Mouse (Mus musculus) midbrain, embryonic 11.5 days (tissue): ENCODE data around the gene B4gat1. TPM values are rescaled to one million over a fixed set of nuclear protein-coding genes. Genes with fewer than 3 reads are reported as not detected.
A peak's percentile ranks its signal among the peaks of the same experiment; 100 is the strongest.

ENCODE experiments used
- ATAC-seq: fragments of 200-750 bp; cut with Nextera tagmentation; 2 replicates; pipeline ENCODE4 v1.8.0; 2017; ENCODE audit warnings: moderate TSS enrichment, moderate library complexity; ENCODE audit not compliant: low FRiP score
- DNase-seq: peaks from one replicate; pipeline ENCODE4 v3.0.0; 2015; ENCODE audit warnings: low spot score; ENCODE audit errors: missing footprints
- H3K27ac ChIP-seq: fragments of 300-500 bp; sonication (generic); 2 replicates; pipeline ENCODE4 v1.5.1; 2014; ENCODE audit warnings: low read depth, low read length
- H3K27me3 ChIP-seq: fragments of 300-500 bp; sonication (generic); 2 replicates; pipeline ENCODE4 v1.6.1; 2014; ENCODE audit warnings: mild to moderate bottlenecking, low read length, moderate library complexity, mixed read lengths; ENCODE audit not compliant: control insufficient read depth, insufficient read depth
- H3K36me3 ChIP-seq: fragments of 300-500 bp; sonication (generic); 2 replicates; pipeline ENCODE4 v1.6.1; 2014; ENCODE audit warnings: mild to moderate bottlenecking, low read length, moderate library complexity, mixed read lengths; ENCODE audit not compliant: control insufficient read depth, insufficient read depth
- H3K4me1 ChIP-seq: fragments of 300-500 bp; sonication (generic); 2 replicates; pipeline ENCODE4 v1.6.1; 2014; ENCODE audit warnings: low read length; ENCODE audit not compliant: control insufficient read depth, insufficient read depth
- H3K4me2 ChIP-seq: fragments of 300-500 bp; sonication (generic); 2 replicates; pipeline ENCODE4 v1.6.1; 2014; ENCODE audit warnings: mild to moderate bottlenecking, moderate library complexity
- H3K4me3 ChIP-seq: fragments of 300-500 bp; sonication (generic); 2 replicates; pipeline ENCODE4 v1.5.1; 2014; ENCODE audit warnings: low read depth, low read length
- H3K9ac ChIP-seq: fragments of 300-500 bp; sonication (generic); 2 replicates; pipeline ENCODE4 v1.6.1; 2014; ENCODE audit warnings: low read length
- H3K9me3 ChIP-seq: fragments of 300-500 bp; sonication (generic); 2 replicates; pipeline ENCODE4 v1.6.1; 2016; ENCODE audit warnings: low read length; ENCODE audit not compliant: control insufficient read depth
- WGBS: fragments of 180-500 bp; shearing (Covaris S2); extraction: QIAGEN DNeasy Blood & Tissue Kit; methylation state at CpG from one replicate; pipeline ENCODE4 v1.1.7; 2014; 5-methylcytosine and 5-hydroxymethylcytosine counted together
- polyA plus RNA-seq: library from polyadenylated mRNA; unstranded; fragments of >200 nt; fragmentation: Nextera tagmentation; extraction: Ambion mirVana; gene quantifications from 2 replicates; pipeline ENCODE4 v1.2.1, GENCODE M21; 2014

B4gat1 gene
- polyA plus RNA-seq, 1 experiment from 2014 or later: 41.7 TPM

- DNase-seq (no peak), ATAC-seq (no peak)
- 84% methylated on average over 6 of the region's 6 CpGs for WGBS
- no peak overlapping the region for H3K4me2 ChIP-seq
- H3K4me3 ChIP-seq: no peak overlapping the region
- no peaks in the 10 kb centered on the region for H3K9me3 ChIP-seq
- no peaks in the 10 kb centered on the region for H3K36me3 ChIP-seq
- H3K4me1 ChIP-seq: peaks cover 8% of the 10 kb centered on the region
- H3K27ac ChIP-seq: no peak overlapping the region
- H3K27me3 ChIP-seq: peaks cover 5% of the 10 kb centered on the region; the same call in 1 of the 2 replicates
- H3K9ac ChIP-seq: no peak overlapping the region
These were observed 23.8 kb downstream of the B4gat1 start for GRCm38 (mm10) chr19:5062446-5062845.

- no peak overlapping the region for H3K4me3 ChIP-seq
- no peak overlapping the region for H3K27ac ChIP-seq
- H3K9me3 ChIP-seq: no peaks in the 10 kb centered on the region
- peaks cover 10% of the 10 kb centered on the region for H3K4me1 ChIP-seq
- ATAC-seq (no peak), DNase-seq (no peak)
- H3K4me2 ChIP-seq: no peak overlapping the region
- 75% methylated on average over 7 of the region's 7 CpGs for WGBS
- H3K9ac ChIP-seq: no peak overlapping the region
- peaks cover 31% of the 10 kb centered on the region for H3K27me3 ChIP-seq
- H3K36me3 ChIP-seq: no peaks in the 10 kb centered on the region
These were observed 26.5 kb downstream of the B4gat1 start for GRCm38 (mm10) chr19:5065104-5065503.

GRCm38 (mm10) chr19:5067040-5067799 is 28.6 kb downstream of the B4gat1 start:
- 8% methylated on average over 15 of the region's 15 CpGs for WGBS
- H3K9ac ChIP-seq: peak overlapping the region; percentile 56; the same call in 1 of the 2 replicates
- ATAC-seq: no peak
- peaks cover 20% of the 10 kb centered on the region for H3K4me1 ChIP-seq
- H3K4me3 ChIP-seq: peak overlapping the region; percentile 33
- no peaks in the 10 kb centered on the region for H3K9me3 ChIP-seq
- no peaks in the 10 kb centered on the region for H3K36me3 ChIP-seq
- peaks cover 39% of the 10 kb centered on the region for H3K27me3 ChIP-seq
- peak overlapping the region; percentile 78 for H3K4me2 ChIP-seq
- H3K27ac ChIP-seq: no peak overlapping the region
- peak; percentile 92 for DNase-seq

GRCm38 (mm10) chr19:5067867-5068569 is 29.4 kb downstream of the B4gat1 start, which contains the start of gene Cd248:
Gene Cd248 (plus strand): TSS chr19:5068078.
- Histone ChIP-seq H3K9ac (peak within 1 kb of the TSS; percentile 56), H3K4me3 (peak within 1 kb of the TSS; percentile 33), H3K27me3 (peaks cover 39% of the 10 kb centered on the region), H3K27ac (no peak within 1 kb of the TSS), H3K4me2 (peak within 1 kb of the TSS; percentile 78), H3K4me1 (peaks cover 24% of the 10 kb centered on the region), H3K36me3 (no peaks in the 10 kb centered on the region), H3K9me3 (no peaks in the 10 kb centered on the region)
- peak; percentile 93 for DNase-seq
- 2% methylated on average over 44 of the region's 56 CpGs for WGBS
- ATAC-seq: no peak

GRCm38 (mm10) chr19:5068570-5069234 is 30.1 kb downstream of the B4gat1 start:
- Histone ChIP-seq H3K4me3 (peak overlapping the region; percentile 33), H3K4me1 (peaks cover 24% of the 10 kb centered on the region), H3K9ac (peak overlapping the region; percentile 56), H3K27me3 (peaks cover 39% of the 10 kb centered on the region), H3K36me3 (no peaks in the 10 kb centered on the region), H3K9me3 (no peaks in the 10 kb centered on the region), H3K27ac (no peak overlapping the region), H3K4me2 (peak overlapping the region; percentile 78)
- DNase-seq (peak; percentile 90), ATAC-seq (no peak)
- 43% methylated on average over 21 of the region's 21 CpGs for WGBS

GRCm38 (mm10) chr19:5069486-5069885 is 30.9 kb downstream of the B4gat1 start:
- no peak for DNase-seq
- Histone ChIP-seq H3K9ac (no peak overlapping the region), H3K27ac (no peak overlapping the region), H3K36me3 (no peaks in the 10 kb centered on the region), H3K9me3 (no peaks in the 10 kb centered on the region), H3K27me3 (peaks cover 39% of the 10 kb centered on the region), H3K4me2 (no peak overlapping the region), H3K4me3 (no peak overlapping the region), H3K4me1 (peaks cover 24% of the 10 kb centered on the region)
- WGBS: 90% methylated on average over 5 of the region's 5 CpGs
- ATAC-seq: no peak

GRCm38 (mm10) chr19:5069978-5070377 is 31.4 kb downstream of the B4gat1 start:
- WGBS: 82% methylated on average over 7 of the region's 7 CpGs

GRCm38 (mm10) chr19:5071077-5071476 is 32.5 kb downstream of the B4gat1 start:
- peak overlapping the region; percentile 63 for H3K27ac ChIP-seq
- peak overlapping the region; percentile 34 for H3K4me3 ChIP-seq
- 9% methylated on average over 11 of the region's 11 CpGs for WGBS
- ATAC-seq (no peak), DNase-seq (peak; percentile 88)
- peak overlapping the region; percentile 56 for H3K9ac ChIP-seq
- peak overlapping the region; percentile 60 for H3K4me2 ChIP-seq
- no peaks in the 10 kb centered on the region for H3K36me3 ChIP-seq
- peaks cover 39% of the 10 kb centered on the region for H3K27me3 ChIP-seq
- no peaks in the 10 kb centered on the region for H3K9me3 ChIP-seq
- peaks cover 24% of the 10 kb centered on the region for H3K4me1 ChIP-seq

More at GRCm38 (mm10) chr19:5069978-5070377, 31.4 kb downstream of the B4gat1 start:
- no peak for ATAC-seq
- no peak overlapping the region for H3K4me2 ChIP-seq
- H3K27me3 ChIP-seq: peaks cover 39% of the 10 kb centered on the region
- DNase-seq: no peak
- peaks cover 24% of the 10 kb centered on the region for H3K4me1 ChIP-seq
- H3K27ac ChIP-seq: no peak overlapping the region
- no peak overlapping the region for H3K4me3 ChIP-seq
- H3K36me3 ChIP-seq: no peaks in the 10 kb centered on the region
- H3K9ac ChIP-seq: no peak overlapping the region
- H3K9me3 ChIP-seq: no peaks in the 10 kb centered on the region
